Comparison of ENCODE assay signal across 8 mouse cellular contexts in genomic region chr7:5016057-5016456, GRCm38 (mm10). TPM values are rescaled to one million over a fixed set of nuclear protein-coding genes. Genes with fewer than 3 reads are reported as not detected.
DNase-seq lines count a peak whose midpoint lies in the region; ATAC-seq and TF ChIP-seq lines count a peak whose summit lies in the region.

No protein-coding gene starts in this region.

- WGBS in embryonic facial prominence, embryonic 12.5 days, result 64% methylated on average over 3 of the region's 3 CpGs
- 45% methylated on average over 3 of the region's 3 CpGs for WGBS in intestine, embryonic 15.5 days
- 68% methylated on average over 3 of the region's 3 CpGs for WGBS in neural tube, embryonic 12.5 days

- intact Hi-C loops in left cerebral cortex, adult 2 months (cut with DNase I), result no loop called here
- intact Hi-C loops in left cerebral cortex, postnatal 36 days (cut with DNase I), result no loop called here

- peaks cover 11% of the 10 kb centered on the region for H3K4me1 ChIP-seq in embryonic facial prominence, embryonic 12.5 days
- H3K4me1 ChIP-seq in intestine, embryonic 15.5 days (replicated peaks), result peaks cover 3% of the 10 kb centered on the region; the same call in 1 of the 2 replicates
- H3K4me1 ChIP-seq in neural tube, embryonic 12.5 days, result peaks cover 3% of the 10 kb centered on the region

- H3K36me3 ChIP-seq in embryonic facial prominence, embryonic 12.5 days, result peaks cover 20% of the 10 kb centered on the region
- H3K36me3 ChIP-seq in intestine, embryonic 15.5 days, result peaks cover 23% of the 10 kb centered on the region
- peaks cover 19% of the 10 kb centered on the region for H3K36me3 ChIP-seq in neural tube, embryonic 12.5 days

- H3K9me3 ChIP-seq in embryonic facial prominence, embryonic 12.5 days, result no peaks in the 10 kb centered on the region
- no peaks in the 10 kb centered on the region for H3K9me3 ChIP-seq in intestine, embryonic 15.5 days
- H3K9me3 ChIP-seq in neural tube, embryonic 12.5 days, result no peaks in the 10 kb centered on the region

- H3K4me2 ChIP-seq in embryonic facial prominence, embryonic 12.5 days (replicated peaks), result peak overlapping the region; percentile 59
- H3K4me2 ChIP-seq in intestine, embryonic 15.5 days (replicated peaks), result peak overlapping the region; percentile 66
- peak overlapping the region; percentile 55 for H3K4me2 ChIP-seq in neural tube, embryonic 12.5 days (replicated peaks)

- peak overlapping the region; percentile 97 for H3K27ac ChIP-seq in left cerebral cortex, adult 2 months
- peak overlapping the region; percentile 98 for H3K27ac ChIP-seq in embryonic facial prominence, embryonic 12.5 days
- peak overlapping the region; percentile 99 for H3K27ac ChIP-seq in intestine, embryonic 15.5 days
- no peak overlapping the region for H3K27ac ChIP-seq in neural tube, embryonic 12.5 days

- no peaks in the 10 kb centered on the region for H3K27me3 ChIP-seq in embryonic facial prominence, embryonic 12.5 days
- H3K27me3 ChIP-seq in intestine, embryonic 15.5 days (replicated peaks), result no peaks in the 10 kb centered on the region
- H3K27me3 ChIP-seq in neural tube, embryonic 12.5 days (replicated peaks), result no peaks in the 10 kb centered on the region

- no peak for TF ChIP-seq CTCF in left cerebral cortex, adult 2 months (IDR thresholded peaks at IDR 0.05)

- peak overlapping the region; percentile 95 for H3K4me3 ChIP-seq in left cerebral cortex, adult 2 months
- peak overlapping the region; percentile 66 for H3K4me3 ChIP-seq in embryonic facial prominence, embryonic 12.5 days
- H3K4me3 ChIP-seq in intestine, embryonic 15.5 days (replicated peaks), result peak overlapping the region; percentile 68
- peak overlapping the region; percentile 63 for H3K4me3 ChIP-seq in neural tube, embryonic 12.5 days

- peak overlapping the region; percentile 62 for H3K9ac ChIP-seq in embryonic facial prominence, embryonic 12.5 days
- H3K9ac ChIP-seq in intestine, embryonic 15.5 days, result peak overlapping the region; percentile 59
- H3K9ac ChIP-seq in neural tube, embryonic 12.5 days, result peak overlapping the region; percentile 70

- no peak for ATAC-seq in embryonic facial prominence, embryonic 12.5 days (ENCODE audit: insufficient number of reproducible peaks, insufficient read depth, low FRiP score, low TSS enrichment)
- ATAC-seq in intestine, embryonic 15.5 days, result peak; percentile 0; the same call in 1 of the 2 replicates
- no peak for ATAC-seq in neural tube, embryonic 12.5 days (ENCODE audit: low FRiP score, low read depth)

- no peak for DNase-seq in left cerebral cortex, adult 2 months (ENCODE audit: extremely low spot score in 1 of 2, low spot score in 2 of 2)
- no peak for DNase-seq in left cerebral cortex, postnatal 36 days (ENCODE audit: low spot score in 2 of 2)
- no peak for DNase-seq in frontal cortex, postnatal 10 days (ENCODE audit: low spot score in 2 of 2)
- DNase-seq in urinary bladder, postnatal 10 days (ENCODE audit: low spot score), result no peak
- DNase-seq in adrenal gland, adult 18-20 months (ENCODE audit: low spot score in 2 of 2), result no peak

RNA-seq across cellular contexts. Expression of gene Gm44973, which starts 0.8 kb away (rescaled TPM):
- total RNA-seq in left cerebral cortex, adult 2 months (2021), result not detected
- not detected for total RNA-seq in left cerebral cortex, postnatal 36 days (2021)
- not detected in 2 replicates for polyA plus RNA-seq in embryonic facial prominence, embryonic 12.5 days (2016; fragmentation: Nextera tagmentation; extraction: Ambion mirVana)
- polyA plus RNA-seq in intestine, embryonic 15.5 days (2015; fragmentation: Nextera tagmentation; extraction: Ambion mirVana), result 1.6 TPM in 2 replicates
- polyA plus RNA-seq in neural tube, embryonic 12.5 days (2016; fragmentation: Nextera tagmentation; extraction: Ambion mirVana), result 0.26 TPM in 1 of 2 replicates, not detected in the other
- not detected for total RNA-seq in adrenal gland, adult 18-20 months (2021)

RNA-seq across cellular contexts. Expression of gene Fiz1, which starts 1.6 kb away (rescaled TPM):
- 10 to 100 TPM; 24.1 to 26.3 TPM for total RNA-seq in left cerebral cortex, adult 2 months (2021)
- total RNA-seq in left cerebral cortex, postnatal 36 days (2021), result 10 to 100 TPM; 22.2 to 32.9 TPM
- 58.9 and 59.3 TPM in 2 replicates for polyA plus RNA-seq in embryonic facial prominence, embryonic 12.5 days (2016; fragmentation: Nextera tagmentation; extraction: Ambion mirVana)
- polyA plus RNA-seq in intestine, embryonic 15.5 days (2015; fragmentation: Nextera tagmentation; extraction: Ambion mirVana), result 37.0 and 38.5 TPM in 2 replicates
- 62.0 and 63.3 TPM in 2 replicates for polyA plus RNA-seq in neural tube, embryonic 12.5 days (2016; fragmentation: Nextera tagmentation; extraction: Ambion mirVana)
- total RNA-seq in adrenal gland, adult 18-20 months (2021), result 10 to 100 TPM; 21.7 to 22.5 TPM

RNA-seq across cellular contexts. Expression of gene Zfp524, which starts 1.8 kb away (rescaled TPM):
- total RNA-seq in left cerebral cortex, adult 2 months (2021), result 1 to 10 TPM; 6.3 to 6.5 TPM
- total RNA-seq in left cerebral cortex, postnatal 36 days (2021), result 1 to 10 TPM; 6.7 to 7.0 TPM
- polyA plus RNA-seq in embryonic facial prominence, embryonic 12.5 days (2016; fragmentation: Nextera tagmentation; extraction: Ambion mirVana), result 9.3 and 10.6 TPM in 2 replicates
- 20.2 and 21.4 TPM in 2 replicates for polyA plus RNA-seq in intestine, embryonic 15.5 days (2015; fragmentation: Nextera tagmentation; extraction: Ambion mirVana)
- polyA plus RNA-seq in neural tube, embryonic 12.5 days (2016; fragmentation: Nextera tagmentation; extraction: Ambion mirVana), result 8.2 and 8.7 TPM in 2 replicates
- 10 to 100 TPM; 10.2 to 11.5 TPM for total RNA-seq in adrenal gland, adult 18-20 months (2021)

RNA-seq across cellular contexts. Expression of gene Zfp865, which starts 4.1 kb away (rescaled TPM):
- total RNA-seq in left cerebral cortex, adult 2 months (2021), result 10 to 100 TPM; 36.3 to 40.3 TPM
- total RNA-seq in left cerebral cortex, postnatal 36 days (2021), result 10 to 100 TPM; 32.7 to 42.3 TPM
- 8.2 TPM in 2 replicates for polyA plus RNA-seq in embryonic facial prominence, embryonic 12.5 days (2016; fragmentation: Nextera tagmentation; extraction: Ambion mirVana)
- 5.5 and 5.6 TPM in 2 replicates for polyA plus RNA-seq in intestine, embryonic 15.5 days (2015; fragmentation: Nextera tagmentation; extraction: Ambion mirVana)
- polyA plus RNA-seq in neural tube, embryonic 12.5 days (2016; fragmentation: Nextera tagmentation; extraction: Ambion mirVana), result 6.6 and 6.9 TPM in 2 replicates
- 10 to 100 TPM; 24.4 to 24.5 TPM for total RNA-seq in adrenal gland, adult 18-20 months (2021)

RNA-seq across cellular contexts. Expression of gene Ccdc106, which starts 4.3 kb away (rescaled TPM):
- 10 to 100 TPM; 53.3 to 59.1 TPM for total RNA-seq in left cerebral cortex, adult 2 months (2021)
- 10 to 100 TPM; 60.6 to 60.9 TPM for total RNA-seq in left cerebral cortex, postnatal 36 days (2021)
- polyA plus RNA-seq in embryonic facial prominence, embryonic 12.5 days (2016; fragmentation: Nextera tagmentation; extraction: Ambion mirVana), result 35.5 and 38.4 TPM in 2 replicates
- polyA plus RNA-seq in intestine, embryonic 15.5 days (2015; fragmentation: Nextera tagmentation; extraction: Ambion mirVana), result 13.4 TPM in 2 replicates
- polyA plus RNA-seq in neural tube, embryonic 12.5 days (2016; fragmentation: Nextera tagmentation; extraction: Ambion mirVana), result 14.3 and 17.0 TPM in 2 replicates
- 1 to 10 TPM; 1.5 to 2.6 TPM for total RNA-seq in adrenal gland, adult 18-20 months (2021)
